Mouse (Mus musculus) cerebellum, adult 2 months (tissue): ENCODE measurements around the gene Ubxn2a. TPM values are rescaled to one million over a fixed set of nuclear protein-coding genes. Genes with fewer than 3 reads are reported as not detected.

Source experiments
- DNase-seq, 2 experiments: peaks; one replicate each; pipeline ENCODE4 v3.0.0; 2021
- H3K27ac ChIP-seq: fragments of 200-500 bp; 2 replicates; pipeline ENCODE4 v1.5.1; 2012; ENCODE audit warnings: low read length, control low read depth, inconsistent platforms; ENCODE audit not compliant: insufficient read depth
- H3K27me3 ChIP-seq: fragments of 200-500 bp; 2 replicates; pipeline ENCODE4 v1.6.1; 2012; ENCODE audit warnings: inconsistent platforms, mild to moderate bottlenecking, low read length, moderate library complexity; ENCODE audit not compliant: control insufficient read depth, insufficient read depth
- H3K4me1 ChIP-seq: fragments of 200-500 bp; 2 replicates; pipeline ENCODE4 v1.6.1; 2011; ENCODE audit warnings: low read length; ENCODE audit not compliant: control insufficient read depth, insufficient read depth
- H3K4me3 ChIP-seq: fragments of 200-500 bp; replicated peaks from 2 replicates; pipeline ENCODE3; 2011; ENCODE audit warnings: mild to moderate bottlenecking, low read depth, low read length, control low read depth; ENCODE audit not compliant: insufficient read depth
- CTCF ChIP-seq: fragments of 200-500 bp; IDR thresholded peaks from 2 replicates; pipeline ENCODE4 v1.5.1; 2011; ENCODE audit warnings: low read depth, mild to moderate bottlenecking, control low read depth, low read length, moderate library complexity, borderline replicate concordance; ENCODE audit not compliant: insufficient read depth
- POLR2A ChIP-seq: fragments of 200-500 bp; IDR thresholded peaks from 2 replicates; pipeline ENCODE4 v1.6.1; 2011; ENCODE audit warnings: low read length, control low read depth, borderline replicate concordance; ENCODE audit not compliant: insufficient read depth
- WGBS: fragments of 180-500 bp; shearing (Covaris S2); methylation state at CpG from one replicate; pipeline ENCODE4 v1.1.7; 2018; 5-methylcytosine and 5-hydroxymethylcytosine counted together
- polyA plus RNA-seq: library from polyadenylated mRNA; depleted of rRNA; stranded (reverse); fragments of >200 nt; gene quantifications from 2 replicates; pipeline ENCODE4 v1.2.3, GENCODE M21; 2012; rRNA removed

The Ubxn2a gene
- 32.6 and 36.6 TPM in 2 replicates for polyA plus RNA-seq

- no peak for TF ChIP-seq CTCF
- TF ChIP-seq POLR2A: peak; percentile 58; the same call in 1 of the 2 replicates
- H3K27me3 ChIP-seq: no peaks in the 10 kb centered on the region
- under 1% methylated on average over 125 of the region's 125 CpGs for WGBS
Observed at GRCm38 (mm10) chr12:4906951-4907906, at the start of gene Ubxn2a. TSS of gene Ubxn2a (minus strand) at chr12:4907705.

DNA sequence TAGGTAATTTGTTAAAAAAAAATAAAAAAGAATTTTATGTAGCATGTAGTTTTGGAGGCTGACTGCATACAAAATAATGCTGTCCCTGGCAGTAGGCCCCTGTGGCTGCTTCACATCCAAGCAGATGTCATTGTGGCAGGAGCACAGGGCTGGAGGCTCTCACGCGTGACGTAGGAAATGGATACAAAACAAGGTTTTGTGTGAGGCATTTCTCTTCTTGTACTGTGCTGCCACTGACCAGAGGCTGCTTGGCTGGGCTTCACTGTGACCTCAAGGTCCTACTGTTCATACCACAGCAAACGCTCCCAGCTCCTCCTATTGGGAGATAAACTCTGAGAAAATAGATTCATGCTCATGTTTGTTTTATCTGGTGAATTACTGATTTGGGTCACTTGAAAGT, 45.7 kb upstream of the Ubxn2a start:
- no peak for DNase-seq
- Histone ChIP-seq H3K27ac (no peak overlapping the region), H3K4me1 (no peaks in the 10 kb centered on the region), H3K27me3 (no peaks in the 10 kb centered on the region), H3K4me3 (no peak overlapping the region)
- TF ChIP-seq CTCF (no peak), POLR2A (no peak)
- WGBS: 71% methylated on average over 4 of the region's 4 CpGs

More at GRCm38 (mm10) chr12:4906951-4907906, at the start of gene Ubxn2a:
- Histone ChIP-seq H3K4me1 (no peaks in the 10 kb centered on the region; the same call in 1 of the 2 replicates), H3K27ac (peak within 1 kb of the TSS; percentile 92), H3K4me3 (peak within 1 kb of the TSS; percentile 62)
- peak; percentile 95 to 96 for DNase-seq

- no peak for DNase-seq
- TF ChIP-seq CTCF (no peak), POLR2A (no peak)
- H3K27me3 ChIP-seq: no peaks in the 10 kb centered on the region
- no peaks in the 10 kb centered on the region for H3K4me1 ChIP-seq
- 94% methylated on average over 1 of the region's 1 CpGs for WGBS
- H3K27ac ChIP-seq: no peak overlapping the region
- H3K4me3 ChIP-seq: no peak overlapping the region
Observed at GRCm38 (mm10) chr12:4952272-4952671, 44.8 kb upstream of the Ubxn2a start.

GRCm38 (mm10) chr12:4930820-4931548, 23.5 kb upstream of the Ubxn2a start:
- no peaks in the 10 kb centered on the region for H3K27me3 ChIP-seq
- WGBS: 80% methylated on average over 3 of the region's 3 CpGs
- H3K27ac ChIP-seq: no peak overlapping the region
- peaks cover 5% of the 10 kb centered on the region; the same call in 1 of the 2 replicates for H3K4me1 ChIP-seq
- no peak overlapping the region for H3K4me3 ChIP-seq
- TF ChIP-seq CTCF (no peak), POLR2A (no peak)
- DNase-seq: no peak

GRCm38 (mm10) chr12:4928197-4928596, 20.7 kb upstream of the Ubxn2a start:
- WGBS: 82% methylated on average over 2 of the region's 2 CpGs
- Histone ChIP-seq H3K27me3 (no peaks in the 10 kb centered on the region), H3K4me1 (no peaks in the 10 kb centered on the region; the same call in 1 of the 2 replicates), H3K4me3 (no peak overlapping the region), H3K27ac (no peak overlapping the region)
- DNase-seq: no peak
- TF ChIP-seq CTCF (no peak), POLR2A (no peak)

- TF ChIP-seq CTCF (no peak), POLR2A (no peak)
- WGBS: 1% methylated on average over 48 of the region's 48 CpGs
- peak in 1 of 2 experiments; percentile 73 for DNase-seq
- H3K4me3 ChIP-seq: peak overlapping the region; percentile 59
- peak overlapping the region; percentile 93 for H3K27ac ChIP-seq
- no peaks in the 10 kb centered on the region; the same call in 1 of the 2 replicates for H3K4me1 ChIP-seq
- H3K27me3 ChIP-seq: no peaks in the 10 kb centered on the region
Observed at GRCm38 (mm10) chr12:4917805-4918591, 10.5 kb upstream of the Ubxn2a start.
